Mouse (Mus musculus): Measurements from ENCODE around the gene Gpr26. TPM values are rescaled to one million over a fixed set of nuclear protein-coding genes. Genes with fewer than 3 reads are reported as not detected.

The Gpr26 gene
- polyA plus RNA-seq, 1 experiment from 2014 or later, result not detected

- no peaks in the 10 kb centered on the region for H3K36me3 ChIP-seq (ENCODE audit: control insufficient read depth, insufficient read depth, low read length)
- H3K27me3 ChIP-seq (ENCODE audit: control insufficient read depth, insufficient read depth, low read length), result no peaks in the 10 kb centered on the region
- H3K9me3 ChIP-seq (ENCODE audit: control insufficient read depth, low read length), result no peaks in the 10 kb centered on the region
- WGBS, result 18% methylated on average over 1 of the region's 1 CpGs
- H3K27ac ChIP-seq (replicated peaks), result no peak overlapping the region
- H3K4me2 ChIP-seq (replicated peaks; ENCODE audit: low read depth), result no peak overlapping the region
- ATAC-seq (ENCODE audit: low FRiP score, low TSS enrichment) (no peak), DNase-seq (ENCODE audit: low spot score) (no peak)
- no peak overlapping the region for H3K4me3 ChIP-seq (ENCODE audit: low read depth, low read length)
- TF ChIP-seq CTCF (IDR thresholded peaks at IDR 0.05; ENCODE audit: low read depth), result no peak
- H3K4me1 ChIP-seq (replicated peaks; ENCODE audit: control insufficient read depth, insufficient read depth), result no peaks in the 10 kb centered on the region
- H3K9ac ChIP-seq (ENCODE audit: low read length), result no peak overlapping the region
Measured at GRCm38 (mm10) chr7:132012969-132013679, 46.9 kb downstream of the Gpr26 start.

GRCm38 (mm10) chr7:132013970-132014369 lies 47.7 kb downstream of the Gpr26 start:
- H3K27me3 ChIP-seq (ENCODE audit: control insufficient read depth, insufficient read depth, low read length), result no peaks in the 10 kb centered on the region
- no peak overlapping the region for H3K4me3 ChIP-seq (ENCODE audit: low read depth, low read length)
- H3K9ac ChIP-seq (ENCODE audit: low read length), result no peak overlapping the region
- H3K36me3 ChIP-seq (ENCODE audit: control insufficient read depth, insufficient read depth, low read length), result no peaks in the 10 kb centered on the region
- H3K9me3 ChIP-seq (ENCODE audit: control insufficient read depth, low read length), result no peaks in the 10 kb centered on the region
- no peaks in the 10 kb centered on the region for H3K4me1 ChIP-seq (replicated peaks; ENCODE audit: control insufficient read depth, insufficient read depth)
- no peak overlapping the region for H3K27ac ChIP-seq (replicated peaks)
- TF ChIP-seq CTCF (IDR thresholded peaks at IDR 0.05; ENCODE audit: low read depth) (no peak), EP300 (optimal IDR thresholded peaks at IDR 0.05) (no peak)
- WGBS, result 80% methylated on average over 5 of the region's 5 CpGs
- DNase-seq (ENCODE audit: low spot score), result no peak
- ATAC-seq (ENCODE audit: low FRiP score, low TSS enrichment), result no peak
- H3K4me2 ChIP-seq (replicated peaks; ENCODE audit: low read depth), result no peak overlapping the region

- H3K27me3 ChIP-seq (ENCODE audit: control insufficient read depth, insufficient read depth, low read length), result no peaks in the 10 kb centered on the region
- H3K9ac ChIP-seq (ENCODE audit: low read length), result no peak overlapping the region
- H3K4me1 ChIP-seq (replicated peaks; ENCODE audit: control insufficient read depth, insufficient read depth), result no peaks in the 10 kb centered on the region
- no peak overlapping the region for H3K4me2 ChIP-seq (replicated peaks; ENCODE audit: low read depth)
- ATAC-seq (ENCODE audit: low FRiP score, low TSS enrichment), result no peak
- H3K9me3 ChIP-seq (ENCODE audit: control insufficient read depth, low read length), result no peaks in the 10 kb centered on the region
- H3K36me3 ChIP-seq (ENCODE audit: control insufficient read depth, insufficient read depth, low read length), result no peaks in the 10 kb centered on the region
- H3K4me3 ChIP-seq (ENCODE audit: low read depth, low read length), result no peak overlapping the region
- TF ChIP-seq CTCF (IDR thresholded peaks at IDR 0.05; ENCODE audit: low read depth) (no peak), EP300 (optimal IDR thresholded peaks at IDR 0.05) (no peak)
- H3K27ac ChIP-seq (replicated peaks), result no peak overlapping the region
- no peak for DNase-seq (ENCODE audit: low spot score)
- WGBS, result 11% methylated on average over 3 of the region's 3 CpGs
Measured at GRCm38 (mm10) chr7:132015193-132015592, 48.9 kb downstream of the Gpr26 start.

- 69% methylated on average over 3 of the region's 3 CpGs for WGBS
- Histone ChIP-seq H3K4me2 (replicated peaks; ENCODE audit: low read depth) (no peak overlapping the region), H3K36me3 (ENCODE audit: control insufficient read depth, insufficient read depth, low read length) (no peaks in the 10 kb centered on the region), H3K9me3 (ENCODE audit: control insufficient read depth, low read length) (no peaks in the 10 kb centered on the region), H3K4me3 (ENCODE audit: low read depth, low read length) (no peak overlapping the region), H3K9ac (ENCODE audit: low read length) (no peak overlapping the region), H3K4me1 (replicated peaks; ENCODE audit: control insufficient read depth, insufficient read depth) (no peaks in the 10 kb centered on the region), H3K27me3 (ENCODE audit: control insufficient read depth, insufficient read depth, low read length) (no peaks in the 10 kb centered on the region), H3K27ac (replicated peaks) (no peak overlapping the region)
- ATAC-seq (ENCODE audit: low FRiP score, low TSS enrichment) (no peak), DNase-seq (ENCODE audit: low spot score) (no peak)
- no peak for TF ChIP-seq CTCF (IDR thresholded peaks at IDR 0.05; ENCODE audit: low read depth)
- no peak for TF ChIP-seq EP300 (optimal IDR thresholded peaks at IDR 0.05)
Measured at GRCm38 (mm10) chr7:132015933-132016332, 49.7 kb downstream of the Gpr26 start.

GRCm38 (mm10) chr7:132025591-132025990 lies 59.3 kb downstream of the Gpr26 start:
- ATAC-seq (ENCODE audit: low FRiP score, low TSS enrichment) (no peak), DNase-seq (ENCODE audit: low spot score) (no peak)
- no peak overlapping the region for H3K4me3 ChIP-seq (ENCODE audit: low read depth, low read length)
- no peak overlapping the region for H3K4me2 ChIP-seq (replicated peaks; ENCODE audit: low read depth)
- H3K27ac ChIP-seq (replicated peaks), result no peak overlapping the region
- no peaks in the 10 kb centered on the region for H3K36me3 ChIP-seq (ENCODE audit: control insufficient read depth, insufficient read depth, low read length)
- no peaks in the 10 kb centered on the region for H3K9me3 ChIP-seq (ENCODE audit: control insufficient read depth, low read length)
- no peaks in the 10 kb centered on the region for H3K27me3 ChIP-seq (ENCODE audit: control insufficient read depth, insufficient read depth, low read length)
- no peak overlapping the region for H3K9ac ChIP-seq (ENCODE audit: low read length)
- no peak for TF ChIP-seq EP300 (optimal IDR thresholded peaks at IDR 0.05)
- no peak for TF ChIP-seq CTCF (IDR thresholded peaks at IDR 0.05; ENCODE audit: low read depth)
- 67% methylated on average over 6 of the region's 6 CpGs for WGBS
- no peaks in the 10 kb centered on the region for H3K4me1 ChIP-seq (replicated peaks; ENCODE audit: control insufficient read depth, insufficient read depth)

GRCm38 (mm10) chr7:132026671-132027070 lies 60.4 kb downstream of the Gpr26 start:
- TF ChIP-seq EP300 (optimal IDR thresholded peaks at IDR 0.05), result no peak
- no peak for TF ChIP-seq CTCF (IDR thresholded peaks at IDR 0.05; ENCODE audit: low read depth)
- 53% methylated on average over 6 of the region's 6 CpGs for WGBS
- no peaks in the 10 kb centered on the region for H3K9me3 ChIP-seq (ENCODE audit: control insufficient read depth, low read length)

More at GRCm38 (mm10) chr7:132026671-132027070, 60.4 kb downstream of the Gpr26 start:
- Histone ChIP-seq H3K4me2 (replicated peaks; ENCODE audit: low read depth) (no peak overlapping the region), H3K4me3 (ENCODE audit: low read depth, low read length) (no peak overlapping the region), H3K27me3 (ENCODE audit: control insufficient read depth, insufficient read depth, low read length) (no peaks in the 10 kb centered on the region), H3K27ac (replicated peaks) (no peak overlapping the region), H3K9ac (ENCODE audit: low read length) (no peak overlapping the region), H3K36me3 (ENCODE audit: control insufficient read depth, insufficient read depth, low read length) (no peaks in the 10 kb centered on the region), H3K4me1 (replicated peaks; ENCODE audit: control insufficient read depth, insufficient read depth) (no peaks in the 10 kb centered on the region)
- DNase-seq (ENCODE audit: low spot score) (no peak), ATAC-seq (ENCODE audit: low FRiP score, low TSS enrichment) (no peak)
